Mouse (Mus musculus): ENCODE results near the gene Plac9b. TPM values are rescaled to one million over a fixed set of nuclear protein-coding genes. Genes with fewer than 3 reads are reported as not detected.
"Not testable (repeated sequence)": the region's sequence is repeated elsewhere in the genome, so short reads cannot be mapped to it uniquely, and the experiment has no call there.

Gene Plac9b
- polyA plus RNA-seq (2017; shearing (Covaris generic)), result not detected

- not testable (repeated sequence) for ATAC-seq
These were observed at the start of gene Plac9b for GRCm38 (mm10) chr14:26182380-26182779. Gene Plac9b, minus strand, starts transcription at chr14:26182480.

DNA sequence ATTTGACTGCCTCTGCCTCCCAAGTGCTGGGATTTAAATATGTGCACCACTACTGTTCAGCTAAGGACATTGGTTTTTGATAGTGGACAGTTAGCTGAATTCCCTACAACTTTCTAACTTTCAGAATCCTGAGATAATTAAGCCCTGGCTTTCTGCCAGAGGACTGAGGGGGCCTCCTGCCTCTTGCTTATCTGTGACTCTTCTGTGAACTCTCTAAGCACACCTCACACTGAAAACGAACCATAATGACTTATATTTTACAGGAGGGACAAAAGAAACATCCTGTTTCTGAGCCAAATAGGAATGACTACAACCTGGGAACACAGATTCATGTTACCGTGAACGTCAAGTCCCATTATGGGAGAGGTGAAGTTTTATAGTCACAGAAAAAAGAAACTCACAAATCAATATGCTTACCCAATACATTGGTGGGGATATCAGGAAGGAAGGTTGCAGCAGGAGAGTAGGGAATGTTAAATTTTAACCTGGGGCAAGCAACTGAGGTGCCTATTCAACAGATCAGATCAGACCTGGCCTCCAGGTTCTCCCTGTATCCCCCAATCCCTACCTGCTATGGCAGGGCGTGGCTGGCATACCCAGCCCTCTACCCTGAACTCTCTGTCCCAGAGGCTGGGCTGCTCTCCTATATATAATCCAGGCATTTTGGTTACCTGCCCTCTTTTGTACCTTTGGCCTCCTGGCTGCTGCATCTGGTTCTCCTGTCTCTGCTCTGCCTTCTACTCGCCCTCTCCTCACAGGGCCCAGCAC lies 34.1 kb upstream of the Plac9b start:
- ATAC-seq, result not testable (repeated sequence)

GRCm38 (mm10) chr14:26206926-26207247 lies 24.6 kb upstream of the Plac9b start, which contains the start of gene Tmem254b:
Gene Tmem254b, minus strand, starts transcription at chr14:26207041.
- ATAC-seq, result peak; percentile 82

- ATAC-seq, result peak; percentile 54
These were observed 24.1 kb upstream of the Plac9b start for GRCm38 (mm10) chr14:26206197-26206925.

DNA sequence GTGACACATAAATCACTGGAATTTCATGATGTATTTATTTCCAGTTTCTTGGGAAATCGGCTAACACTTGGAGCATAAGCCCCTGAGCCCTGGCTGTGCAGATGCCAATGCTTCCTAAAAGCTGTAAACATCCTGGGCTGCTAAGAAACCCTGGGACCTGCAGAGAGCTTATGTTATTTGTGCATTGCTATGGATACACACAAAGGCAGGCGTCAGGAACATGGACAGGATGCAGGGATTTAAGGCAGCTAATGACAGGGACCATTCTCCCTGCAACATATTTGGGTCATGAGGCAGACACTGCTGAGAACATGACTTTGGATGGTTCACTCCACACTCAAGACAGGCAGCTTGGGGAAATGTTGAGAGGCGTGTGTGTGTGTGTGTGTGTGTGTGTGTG lies 15.6 kb upstream of the Plac9b start:
- not testable (repeated sequence) for ATAC-seq

DNA sequence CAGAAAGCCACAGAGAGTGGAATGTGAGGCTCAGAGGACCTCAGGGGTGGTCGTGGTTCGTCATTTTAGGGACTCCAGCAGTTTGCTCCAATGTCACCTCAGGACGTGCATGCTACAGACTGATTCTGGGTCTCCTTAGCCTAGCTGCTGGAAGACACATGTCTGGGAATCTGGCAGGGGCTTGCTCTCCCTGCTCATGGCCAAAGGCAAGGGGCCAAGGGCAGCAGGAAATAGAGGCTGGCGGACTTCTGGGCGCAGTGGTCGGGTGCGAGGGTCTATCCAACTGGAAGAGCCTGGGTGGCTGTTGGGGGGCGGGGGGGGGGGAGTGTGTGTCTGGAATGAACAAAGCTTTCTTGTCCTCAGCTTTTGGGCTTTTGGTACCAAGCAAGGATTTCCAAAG lies 6.1 kb upstream of the Plac9b start:
- not testable (repeated sequence) for ATAC-seq

DNA sequence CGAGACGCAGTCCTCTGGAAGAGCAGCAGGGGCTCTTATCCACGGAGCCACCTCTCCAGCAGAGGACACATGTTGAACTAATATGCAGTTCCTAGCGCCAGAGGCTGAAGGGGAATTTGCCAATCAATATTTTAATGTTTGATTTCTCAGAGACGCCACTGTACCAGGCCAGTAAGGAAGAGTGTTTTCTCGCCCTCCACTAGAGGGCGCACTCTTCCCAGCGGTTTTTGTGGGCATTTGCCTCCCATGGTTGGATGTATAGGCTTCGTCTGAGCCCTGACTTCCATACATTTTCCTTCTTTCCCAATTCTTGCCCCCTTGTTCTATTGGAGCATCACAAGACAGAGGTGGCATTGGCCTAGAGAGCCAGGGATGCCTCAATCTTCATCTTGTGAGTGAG lies 4.4 kb upstream of the Plac9b start:
- ATAC-seq, result not testable (repeated sequence)

DNA sequence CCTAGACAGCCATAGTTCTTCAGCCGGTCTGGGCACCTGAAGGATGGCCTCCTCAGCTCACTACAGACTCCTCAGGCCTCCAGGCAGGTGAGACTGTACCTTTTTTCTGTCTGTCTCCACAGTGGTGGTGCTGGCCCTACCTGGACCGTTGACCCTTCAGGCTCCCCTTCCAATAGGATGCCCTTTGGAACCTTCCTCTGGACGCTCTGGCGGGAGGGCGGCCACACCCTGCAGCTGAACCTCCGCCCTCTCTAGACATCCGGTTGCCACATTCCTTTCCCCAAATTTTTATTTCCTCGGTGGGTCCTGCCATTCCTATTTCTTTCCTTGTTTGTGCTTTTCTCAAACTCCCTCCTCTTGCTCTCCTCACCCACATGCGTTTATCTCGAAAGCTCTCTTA lies 620 bp downstream of the Plac9b start:
- ATAC-seq, result not testable (repeated sequence)

DNA sequence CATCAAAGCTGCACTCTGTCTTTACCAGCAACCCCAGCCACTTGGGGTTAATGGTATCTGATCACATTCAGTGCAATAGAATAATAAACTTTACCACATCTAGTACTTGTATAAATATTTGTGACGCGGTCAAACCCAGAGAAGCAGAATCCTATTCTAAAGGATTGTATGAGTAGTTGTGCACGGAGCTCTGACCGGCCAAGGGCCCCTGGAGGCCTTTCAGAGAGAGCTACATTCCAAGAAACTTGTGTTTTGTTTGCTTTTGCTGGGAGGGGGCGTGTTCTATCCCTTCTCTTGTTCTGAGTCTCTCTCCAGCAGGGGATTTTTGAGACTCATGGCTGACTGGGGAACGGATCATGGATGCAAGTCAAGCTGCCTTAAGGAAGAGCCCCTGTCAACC lies 7.3 kb downstream of the Plac9b start:
- ATAC-seq, result not testable (repeated sequence)

- not testable (repeated sequence) for ATAC-seq
These were observed 8.3 kb downstream of the Plac9b start for GRCm38 (mm10) chr14:26173955-26174354.

GRCm38 (mm10) chr14:26165266-26165665 lies 17.0 kb downstream of the Plac9b start:
- ATAC-seq, result not testable (repeated sequence)

GRCm38 (mm10) chr14:26162423-26162822 lies 19.9 kb downstream of the Plac9b start:
- ATAC-seq, result not testable (repeated sequence)

DNA sequence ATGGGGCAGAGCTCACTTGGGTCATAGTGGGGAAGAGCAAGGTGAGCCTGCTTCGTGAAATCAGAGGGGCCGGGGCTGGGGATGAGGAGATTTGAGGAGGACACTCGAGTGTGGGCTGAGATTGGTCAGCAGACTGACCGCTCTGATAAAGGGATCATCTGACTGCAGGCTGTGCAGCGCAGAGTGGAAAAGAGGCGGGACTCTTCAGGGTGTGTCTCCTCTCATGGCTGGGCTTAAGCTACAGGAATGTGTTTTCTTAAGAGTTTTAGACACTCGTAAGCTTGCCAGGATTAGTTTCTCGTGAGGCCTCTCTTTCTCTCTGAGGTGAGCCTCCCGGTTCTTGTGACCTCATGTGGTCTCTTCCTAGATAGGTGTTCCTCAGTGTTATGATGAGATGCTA lies 21.1 kb downstream of the Plac9b start:
- not testable (repeated sequence) for ATAC-seq

DNA sequence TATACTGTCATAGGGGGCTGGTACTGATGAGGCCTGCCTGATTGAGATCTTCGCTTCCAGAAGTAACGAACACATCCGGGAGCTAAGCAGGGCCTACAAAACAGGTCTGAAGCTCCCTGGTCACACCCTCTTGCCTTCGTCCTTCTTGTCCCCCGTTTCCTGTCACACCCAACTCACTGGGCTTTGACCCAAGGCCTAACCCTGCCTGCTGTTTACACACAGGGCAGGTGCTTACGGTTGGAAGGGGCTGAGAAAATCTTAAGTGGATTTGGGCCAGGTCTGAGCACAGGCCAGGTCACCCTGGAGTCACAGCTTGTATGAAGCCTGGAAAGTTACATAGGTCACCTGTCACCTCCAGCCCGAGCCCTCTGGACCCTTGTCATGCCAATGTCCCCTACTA lies 26.2 kb downstream of the Plac9b start:
- not testable (repeated sequence) for ATAC-seq

GRCm38 (mm10) chr14:26147095-26147494 lies 35.2 kb downstream of the Plac9b start:
- not testable (repeated sequence) for ATAC-seq

- not testable (repeated sequence) for ATAC-seq
These were observed 63.2 kb downstream of the Plac9b start for GRCm38 (mm10) chr14:26119095-26119494.

DNA sequence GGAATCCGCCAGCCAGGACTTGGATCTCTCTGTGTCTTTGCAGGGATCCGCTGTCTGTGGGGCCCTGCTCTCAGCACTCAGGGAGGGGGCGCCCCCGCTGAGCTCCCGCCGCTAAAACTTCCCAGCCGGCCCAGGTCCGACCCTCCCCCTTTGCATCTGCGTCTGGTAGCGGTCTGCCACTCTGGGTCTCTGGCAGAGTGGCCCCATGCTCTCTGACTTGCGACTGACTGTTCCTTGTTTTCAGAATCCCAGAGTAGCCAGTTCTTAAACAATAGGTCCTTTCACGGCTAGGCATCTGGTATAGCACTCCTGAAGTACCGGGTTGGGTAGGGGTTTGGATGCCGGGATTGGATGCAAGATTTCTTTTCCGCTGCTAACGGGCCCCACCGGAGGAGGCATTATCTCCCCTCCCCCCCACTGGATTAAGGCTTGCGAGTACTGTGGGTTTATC lies 63.7 kb downstream of the Plac9b start:
- not testable (repeated sequence) for ATAC-seq

- not testable (repeated sequence) for ATAC-seq
These were observed 64.1 kb downstream of the Plac9b start, which contains the start of gene Duxbl2 for GRCm38 (mm10) chr14:26118150-26118549. Gene Duxbl2, plus strand, starts transcription at chr14:26118349.

Other genes starting within 250 kb of the Plac9b start
- gene Cphx1, start 244.2 kb downstream of the Plac9b start, polyA plus RNA-seq (2017; shearing (Covaris generic)), result not detected
- not detected for gene Duxbl1, start 203.9 kb downstream of the Plac9b start, polyA plus RNA-seq (2017; shearing (Covaris generic))
- not detected for gene Gm9780, start 139.8 kb downstream of the Plac9b start, polyA plus RNA-seq (2017; shearing (Covaris generic))
- gene Tmem254c, start 115.1 kb downstream of the Plac9b start, polyA plus RNA-seq (2017; shearing (Covaris generic)), result 10 to 100 TPM; 59.9 to 60.0 TPM
- gene Cphx2, start 101.0 kb downstream of the Plac9b start, polyA plus RNA-seq (2017; shearing (Covaris generic)), result not detected
- gene Cphx3, start 100.2 kb downstream of the Plac9b start, polyA plus RNA-seq (2017; shearing (Covaris generic)), result not detected
- not detected for gene Duxbl2, start 64.1 kb downstream of the Plac9b start, polyA plus RNA-seq (2017; shearing (Covaris generic))
- gene Tmem254b, start 24.6 kb upstream of the Plac9b start, polyA plus RNA-seq (2017; shearing (Covaris generic)), result 10 to 100 TPM in 1 of 2 experiments, 1 to 10 TPM in 1; 6.6 to 17.9 TPM
- not detected for gene Duxbl3, start 75.5 kb upstream of the Plac9b start, polyA plus RNA-seq (2017; shearing (Covaris generic))